ENCODE assay signal across 21 mouse cellular contexts in the genomic region with DNA sequence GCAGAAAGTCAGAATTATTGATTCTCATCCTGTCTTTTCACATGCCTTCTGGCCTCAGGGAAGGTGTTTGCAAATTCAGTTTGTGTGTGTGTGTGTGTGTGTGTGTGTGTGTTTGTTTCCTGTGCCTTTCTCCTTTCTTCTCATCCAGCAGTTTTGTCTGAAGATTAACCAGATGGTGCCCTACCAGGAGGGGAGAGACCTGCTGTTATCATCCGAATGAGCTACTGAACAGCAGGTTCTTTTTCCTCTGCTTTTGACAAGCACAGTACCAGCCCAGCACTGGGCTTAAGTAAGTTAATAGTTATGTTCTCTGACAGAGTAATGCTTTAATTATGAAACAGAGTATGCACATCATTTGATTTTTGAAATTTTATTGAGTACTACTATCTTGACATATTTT.
DNase-seq lines count a peak whose midpoint lies in the region; ATAC-seq and TF ChIP-seq lines count a peak whose summit lies in the region.
"Had no signal": no experiment of that assay in that cellular context is flagged by ENCODE, and none has a peak within 500 bp of the region (broad histone marks: within the 10 kb centered on the region; RNA-seq: fewer than 3 reads in every experiment).

No protein-coding gene starts in this region.

- ATAC-seq in forebrain, embryonic 14.5 days: no peak
- ATAC-seq in hindbrain, embryonic 16.5 days: peak; percentile 62; the same call in 1 of the 2 replicates
- no peak for ATAC-seq in midbrain, embryonic 14.5 days (ENCODE audit: low FRiP score, low TSS enrichment)
- ATAC-seq in midbrain, embryonic 13.5 days: no peak
- no peak for ATAC-seq in kidney, embryonic 14.5 days (ENCODE audit: low FRiP score, low TSS enrichment)
- ATAC-seq: forebrain, embryonic 15.5 days; forebrain, postnatal 0 days had no signal

- TF ChIP-seq POLR2A in brain, embryonic 14.5 days (IDR thresholded peaks at IDR 0.05; ENCODE audit: borderline replicate concordance, extremely low read depth, insufficient read depth, insufficient read length, poor library complexity, severe bottlenecking): no peak

- no peaks in the 10 kb centered on the region; the same call in 1 of the 2 replicates for H3K4me1 ChIP-seq in forebrain, embryonic 14.5 days (ENCODE audit: control insufficient read depth, insufficient read depth, low read length)
- peaks cover 36% of the 10 kb centered on the region for H3K4me1 ChIP-seq in forebrain, embryonic 10.5 days
- H3K4me1 ChIP-seq in hindbrain, embryonic 16.5 days (ENCODE audit: control insufficient read depth, insufficient read depth, low read depth, low read length): no peaks in the 10 kb centered on the region; the same call in none of the 2 replicates
- no peaks in the 10 kb centered on the region for H3K4me1 ChIP-seq in hindbrain, embryonic 10.5 days (replicated peaks)
- peaks cover 9% of the 10 kb centered on the region; the same call in 1 of the 2 replicates for H3K4me1 ChIP-seq in midbrain, embryonic 14.5 days (ENCODE audit: control insufficient read depth, insufficient read depth, low read length)
- peaks cover 24% of the 10 kb centered on the region for H3K4me1 ChIP-seq in midbrain, embryonic 13.5 days (replicated peaks)
- peaks cover 3% of the 10 kb centered on the region; the same call in 1 of the 2 replicates for H3K4me1 ChIP-seq in kidney, embryonic 14.5 days (ENCODE audit: control insufficient read depth, insufficient read depth, low read length)
- H3K4me1 ChIP-seq: embryonic facial prominence, embryonic 10.5 days; embryonic facial prominence, embryonic 12.5 days had no signal

- no peak overlapping the region for H3K4me3 ChIP-seq in forebrain, embryonic 14.5 days (ENCODE audit: low read depth, low read length)
- H3K4me3 ChIP-seq in forebrain, embryonic 10.5 days: no peak overlapping the region
- no peak overlapping the region for H3K4me3 ChIP-seq in hindbrain, embryonic 16.5 days (ENCODE audit: low read length)
- H3K4me3 ChIP-seq in hindbrain, embryonic 10.5 days: no peak overlapping the region
- H3K4me3 ChIP-seq in midbrain, embryonic 14.5 days (replicated peaks; ENCODE audit: low read depth, low read length): no peak overlapping the region
- no peak overlapping the region for H3K4me3 ChIP-seq in midbrain, embryonic 13.5 days (replicated peaks)
- H3K4me3 ChIP-seq in kidney, embryonic 14.5 days (ENCODE audit: low read length): no peak overlapping the region
- H3K4me3 ChIP-seq: embryonic facial prominence, embryonic 10.5 days; embryonic facial prominence, embryonic 12.5 days; forebrain, embryonic 12.5 days; forebrain, embryonic 15.5 days had no signal

- no peak overlapping the region for H3K9ac ChIP-seq in forebrain, embryonic 14.5 days (ENCODE audit: low read length)
- H3K9ac ChIP-seq in hindbrain, embryonic 16.5 days (ENCODE audit: low read depth, low read length): no peak overlapping the region
- H3K9ac ChIP-seq in midbrain, embryonic 14.5 days (replicated peaks; ENCODE audit: low read length): no peak overlapping the region
- no peak overlapping the region for H3K9ac ChIP-seq in midbrain, embryonic 13.5 days (replicated peaks)
- no peak overlapping the region for H3K9ac ChIP-seq in kidney, embryonic 14.5 days (ENCODE audit: low read depth, low read length)
- H3K9ac ChIP-seq: embryonic facial prominence, embryonic 12.5 days; forebrain, embryonic 12.5 days; forebrain, embryonic 15.5 days; forebrain, postnatal 0 days had no signal

- H3K27me3 ChIP-seq in forebrain, embryonic 14.5 days (replicated peaks; ENCODE audit: control insufficient read depth, insufficient read depth, low read length): no peaks in the 10 kb centered on the region
- H3K27me3 ChIP-seq in forebrain, embryonic 10.5 days (ENCODE audit: poor library complexity, severe bottlenecking): peaks cover 20% of the 10 kb centered on the region
- no peaks in the 10 kb centered on the region for H3K27me3 ChIP-seq in hindbrain, embryonic 16.5 days (replicated peaks; ENCODE audit: control insufficient read depth, insufficient read depth, low read length)
- no peaks in the 10 kb centered on the region for H3K27me3 ChIP-seq in hindbrain, embryonic 10.5 days (ENCODE audit: insufficient read depth, poor library complexity, severe bottlenecking)
- peaks cover 9% of the 10 kb centered on the region; the same call in 1 of the 2 replicates for H3K27me3 ChIP-seq in midbrain, embryonic 14.5 days (ENCODE audit: control insufficient read depth, insufficient read depth, low read length)
- peaks cover 27% of the 10 kb centered on the region for H3K27me3 ChIP-seq in midbrain, embryonic 13.5 days
- no peaks in the 10 kb centered on the region for H3K27me3 ChIP-seq in kidney, embryonic 14.5 days (ENCODE audit: control insufficient read depth, insufficient read depth, low read length)
- H3K27me3 ChIP-seq: embryonic facial prominence, embryonic 12.5 days had no signal

- H3K36me3 ChIP-seq in forebrain, embryonic 14.5 days (ENCODE audit: control insufficient read depth, insufficient read depth, low read length): no peaks in the 10 kb centered on the region
- no peaks in the 10 kb centered on the region for H3K36me3 ChIP-seq in forebrain, embryonic 10.5 days (replicated peaks)
- no peaks in the 10 kb centered on the region for H3K36me3 ChIP-seq in hindbrain, embryonic 16.5 days (ENCODE audit: control insufficient read depth, insufficient read depth, low read length)
- H3K36me3 ChIP-seq in hindbrain, embryonic 10.5 days: no peaks in the 10 kb centered on the region
- no peaks in the 10 kb centered on the region for H3K36me3 ChIP-seq in midbrain, embryonic 14.5 days (ENCODE audit: control insufficient read depth, insufficient read depth, low read length)
- no peaks in the 10 kb centered on the region for H3K36me3 ChIP-seq in midbrain, embryonic 13.5 days
- H3K36me3 ChIP-seq in kidney, embryonic 14.5 days (ENCODE audit: control insufficient read depth, insufficient read depth, low read length): no peaks in the 10 kb centered on the region
- H3K36me3 ChIP-seq: embryonic facial prominence, embryonic 10.5 days; embryonic facial prominence, embryonic 12.5 days; forebrain, embryonic 12.5 days; forebrain, embryonic 15.5 days had no signal

- TF ChIP-seq CTCF in brain, embryonic 14.5 days (IDR thresholded peaks at IDR 0.05; ENCODE audit: borderline replicate concordance, extremely low read depth, insufficient read depth, insufficient read length): no peak

- no peak overlapping the region for H3K27ac ChIP-seq in forebrain, embryonic 14.5 days (ENCODE audit: low read depth, low read length)
- no peak overlapping the region for H3K27ac ChIP-seq in forebrain, embryonic 10.5 days
- no peak overlapping the region for H3K27ac ChIP-seq in hindbrain, embryonic 16.5 days (ENCODE audit: low read depth, low read length)
- H3K27ac ChIP-seq in hindbrain, embryonic 10.5 days: no peak overlapping the region
- H3K27ac ChIP-seq in midbrain, embryonic 14.5 days (replicated peaks; ENCODE audit: low read depth, low read length): no peak overlapping the region
- H3K27ac ChIP-seq in midbrain, embryonic 13.5 days: no peak overlapping the region
- no peak overlapping the region for H3K27ac ChIP-seq in kidney, embryonic 14.5 days (ENCODE audit: low read depth, low read length)
- H3K27ac ChIP-seq: embryonic facial prominence, embryonic 10.5 days; embryonic facial prominence, embryonic 12.5 days; forebrain, embryonic 12.5 days; forebrain, embryonic 15.5 days had no signal

- 19% methylated on average over 1 of the region's 1 CpGs for WGBS in forebrain, embryonic 14.5 days
- 46% methylated on average over 1 of the region's 1 CpGs for WGBS in forebrain, embryonic 10.5 days
- WGBS in hindbrain, embryonic 16.5 days: 33% methylated on average over 1 of the region's 1 CpGs
- 43% methylated on average over 1 of the region's 1 CpGs for WGBS in hindbrain, embryonic 10.5 days
- WGBS in midbrain, embryonic 14.5 days: 17% methylated on average over 1 of the region's 1 CpGs
- WGBS in midbrain, embryonic 13.5 days: 14% methylated on average over 1 of the region's 1 CpGs
- 74% methylated on average over 1 of the region's 1 CpGs for WGBS in kidney, embryonic 14.5 days

- no peak overlapping the region for H3K4me2 ChIP-seq in forebrain, embryonic 14.5 days (ENCODE audit: low read length)
- no peak overlapping the region for H3K4me2 ChIP-seq in hindbrain, embryonic 16.5 days (ENCODE audit: low read length)
- no peak overlapping the region for H3K4me2 ChIP-seq in midbrain, embryonic 14.5 days (ENCODE audit: low read length)
- no peak overlapping the region for H3K4me2 ChIP-seq in midbrain, embryonic 13.5 days (replicated peaks)
- H3K4me2 ChIP-seq in kidney, embryonic 14.5 days (replicated peaks; ENCODE audit: low read depth, low read length): no peak overlapping the region
- H3K4me2 ChIP-seq: embryonic facial prominence, embryonic 12.5 days; forebrain, embryonic 12.5 days; forebrain, embryonic 15.5 days had no signal

- no peaks in the 10 kb centered on the region for H3K9me3 ChIP-seq in forebrain, embryonic 14.5 days (replicated peaks; ENCODE audit: control insufficient read depth, low read length)
- no peaks in the 10 kb centered on the region for H3K9me3 ChIP-seq in forebrain, embryonic 10.5 days
- no peaks in the 10 kb centered on the region for H3K9me3 ChIP-seq in hindbrain, embryonic 16.5 days (ENCODE audit: control insufficient read depth, low read length)
- no peaks in the 10 kb centered on the region for H3K9me3 ChIP-seq in hindbrain, embryonic 10.5 days
- H3K9me3 ChIP-seq in midbrain, embryonic 14.5 days (ENCODE audit: control insufficient read depth, low read length): no peaks in the 10 kb centered on the region
- no peaks in the 10 kb centered on the region for H3K9me3 ChIP-seq in midbrain, embryonic 13.5 days
- no peaks in the 10 kb centered on the region for H3K9me3 ChIP-seq in kidney, embryonic 14.5 days (ENCODE audit: control insufficient read depth, low read length)
- H3K9me3 ChIP-seq: embryonic facial prominence, embryonic 10.5 days; embryonic facial prominence, embryonic 12.5 days; forebrain, embryonic 12.5 days; forebrain, embryonic 15.5 days had no signal

- peak; percentile 36 for DNase-seq in forebrain, embryonic 14.5 days (ENCODE audit: low spot score)
- DNase-seq in forebrain, embryonic 10.5 days (ENCODE audit: extremely low spot score, low spot score): no peak
- DNase-seq in hindbrain, embryonic 10.5 days (ENCODE audit: low spot score): no peak
- peak; percentile 25 for DNase-seq in midbrain, embryonic 14.5 days
- DNase-seq in brain, embryonic 14.5 days (ENCODE audit: low read depth): peak; percentile 61
- DNase-seq: adrenal gland, adult 2 months; adrenal gland, postnatal 10 days; adrenal gland, postnatal 25 days; cerebellum, adult 11 months; cerebellum, adult 18-20 months; cerebellum, adult 8-10 months; cerebellum, adult 9-11 months; cerebellum, postnatal 25 days; forebrain, postnatal 0 days had no signal

Comparison
In these comparisons a context has a peak if more than half of its experiments do, and no peak if none do; other contexts are left out.
1. DNase-seq: peak in forebrain, embryonic 14.5 days (single experiment), midbrain, embryonic 14.5 days (single experiment) and brain, embryonic 14.5 days (single experiment); none in forebrain, embryonic 10.5 days (single experiment) and hindbrain, embryonic 10.5 days (single experiment).